Mouse (Mus musculus) spleen, adult 2 months (tissue): ENCODE results near the gene Psmc5.

Experiments used
- CTCF ChIP-seq: fragments of 200-500 bp; IDR thresholded peaks from 2 replicates; pipeline ENCODE4 v1.5.1; 2011; ENCODE audit warnings: mild to moderate bottlenecking, inconsistent platforms; ENCODE audit not compliant: insufficient read depth, insufficient read length, insufficient replicate concordance; ENCODE audit errors: extremely low read depth
- POLR2A ChIP-seq: fragments of 200-500 bp; IDR thresholded peaks from 2 replicates; pipeline ENCODE4 v1.6.1; 2011; ENCODE audit warnings: low read depth, low read length, inconsistent platforms

- TF ChIP-seq CTCF = no peak
- TF ChIP-seq POLR2A = no peak
Measured at GRCm38 (mm10) chr11:106215450-106215859, 40.5 kb upstream of the Psmc5 start.
